Mouse (Mus musculus): Measurements from ENCODE around the gene Pi16.
"Not testable (repeated sequence)": the region's sequence is repeated elsewhere in the genome, so short reads cannot be mapped to it uniquely, and the experiment has no call there.

The Pi16 gene

GRCm38 (mm10) chr17:29330221-29330620 lies 12.7 kb downstream of the Pi16 start:
- DNase-seq (ENCODE audit: extremely low spot score, low read depth, low spot score): no peak

DNA sequence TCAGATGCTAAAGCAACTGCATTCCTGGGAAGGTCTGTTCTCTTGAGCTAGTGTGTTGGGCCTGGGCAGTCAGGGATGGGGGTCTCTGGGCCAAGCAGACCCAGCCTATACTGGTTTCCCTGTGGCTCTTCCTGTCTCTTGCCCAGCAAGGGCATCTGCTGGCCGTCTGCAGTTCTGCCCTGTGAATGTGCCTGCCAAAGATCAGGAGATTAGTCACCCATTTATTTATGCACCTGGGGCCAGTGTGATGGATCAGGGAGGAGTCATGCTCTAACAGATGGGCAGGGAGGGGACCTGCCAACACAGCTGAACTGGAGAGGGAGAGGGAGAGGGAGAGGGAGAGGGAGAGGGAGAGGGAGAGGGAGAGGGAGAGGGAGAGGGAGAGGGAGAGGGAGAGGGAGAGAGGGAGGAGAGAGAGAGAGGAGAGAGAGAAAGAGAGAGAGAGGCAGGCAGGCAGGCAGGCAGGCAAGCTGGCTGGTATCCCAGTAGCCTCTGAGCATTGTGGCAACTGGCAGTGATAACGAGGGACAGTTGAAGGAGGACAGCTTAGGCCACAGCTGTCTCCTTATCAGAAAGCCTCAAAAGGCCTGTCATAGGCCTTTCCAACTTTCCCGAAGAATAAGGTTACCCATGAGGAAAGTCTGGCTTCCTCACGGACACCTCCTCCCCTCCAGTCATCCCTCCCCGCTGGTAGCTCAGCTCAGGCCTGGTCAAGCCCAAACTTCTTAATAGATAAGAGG lies 13.4 kb downstream of the Pi16 start:
- DNase-seq (ENCODE audit: extremely low spot score, low read depth, low spot score): no peak

DNA sequence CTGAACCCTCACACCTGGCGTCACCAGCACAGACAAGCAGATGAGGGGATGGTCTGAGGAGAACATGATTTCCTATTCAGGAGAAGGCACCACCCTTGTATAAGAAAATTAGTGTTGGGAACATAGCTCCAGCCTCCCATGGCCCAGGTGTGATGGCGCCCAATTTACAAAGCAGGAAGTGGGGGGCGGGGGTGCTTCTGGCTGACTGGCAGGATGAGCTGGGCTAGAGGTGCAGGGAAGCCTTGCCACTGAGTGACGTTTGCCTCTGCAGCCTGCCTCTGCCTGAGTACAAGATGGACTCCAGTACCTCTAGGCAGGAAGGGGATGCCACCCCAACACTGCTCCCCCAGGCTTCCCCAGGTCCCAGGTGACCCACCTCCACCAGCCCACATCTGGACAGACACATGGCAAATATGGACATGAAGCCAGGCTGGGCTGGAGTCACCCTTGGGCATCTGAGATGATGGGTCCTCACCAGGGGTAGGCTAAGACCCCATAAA lies 14.8 kb downstream of the Pi16 start:
- no peak for DNase-seq (ENCODE audit: extremely low spot score, low read depth, low spot score)

DNA sequence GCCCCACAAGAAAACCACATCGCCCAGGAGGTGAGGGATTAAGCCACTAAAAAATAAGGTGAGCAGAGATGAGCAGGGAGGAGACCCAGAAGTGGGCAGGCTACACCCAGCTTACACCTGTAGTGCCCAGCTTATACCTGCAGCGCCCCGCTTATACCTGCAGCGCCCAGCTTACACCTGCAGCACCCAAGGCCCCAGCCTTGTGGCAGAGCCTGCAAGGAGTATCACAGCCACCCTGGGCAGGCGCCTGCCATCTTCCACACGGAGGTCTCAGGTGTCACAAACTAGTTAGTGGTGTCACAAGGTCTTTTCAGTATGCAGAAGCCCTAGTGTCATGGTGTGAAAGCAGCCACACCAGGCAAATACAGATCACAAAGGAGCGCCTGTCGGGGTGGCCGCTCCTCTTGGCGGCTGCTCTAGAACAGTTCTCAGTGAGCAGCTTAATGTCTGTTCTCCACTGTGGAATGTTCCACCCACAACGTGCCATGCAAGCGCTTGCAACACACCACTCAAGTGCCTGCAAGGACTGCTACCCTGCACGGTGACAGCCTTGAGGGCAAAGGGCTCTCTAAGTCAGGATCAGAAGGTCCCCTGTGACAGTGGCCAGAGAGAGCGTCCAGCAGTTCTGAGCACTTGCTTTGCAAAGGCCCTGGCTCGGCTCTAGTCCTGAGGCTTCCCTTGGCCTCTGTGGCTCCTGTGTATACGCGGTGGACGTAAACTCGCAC lies 18.9 kb downstream of the Pi16 start:
- no peak for DNase-seq (ENCODE audit: extremely low spot score, low read depth, low spot score)

- no peak for DNase-seq (ENCODE audit: extremely low spot score, low read depth, low spot score)
Observed at GRCm38 (mm10) chr17:29337979-29338823, 20.7 kb downstream of the Pi16 start.

DNA sequence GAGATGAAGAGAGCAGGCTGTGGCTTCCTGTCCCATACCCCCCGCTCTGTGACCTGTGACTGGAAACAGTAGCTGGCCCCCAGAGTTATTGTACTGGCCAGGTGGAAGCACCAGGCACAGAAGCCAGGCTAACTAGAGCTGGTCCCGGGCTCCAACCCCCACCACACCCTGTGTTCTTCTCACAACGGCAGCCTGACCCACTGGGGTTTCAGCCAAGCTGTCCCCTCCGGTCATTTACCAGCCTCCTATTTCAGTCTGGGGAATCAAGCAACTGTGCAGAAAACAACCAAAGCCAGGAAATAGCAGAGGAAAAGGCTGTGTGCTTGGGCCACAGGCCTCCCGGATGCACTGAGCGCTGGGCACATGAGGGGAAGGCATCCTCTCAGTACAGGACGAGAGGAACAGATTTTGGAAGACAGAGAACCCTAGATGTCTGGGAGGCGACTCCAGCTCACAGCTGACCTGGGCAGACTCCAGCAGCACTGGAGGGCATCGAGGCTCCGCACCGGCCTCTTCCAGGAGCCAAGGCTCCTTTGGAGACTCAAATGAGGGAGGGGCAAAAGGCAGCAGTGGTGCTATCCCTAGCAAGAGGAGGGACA lies 21.8 kb downstream of the Pi16 start:
- no peak for DNase-seq (ENCODE audit: extremely low spot score, low read depth, low spot score)

- no peak for DNase-seq (ENCODE audit: extremely low spot score, low read depth, low spot score)
Observed at GRCm38 (mm10) chr17:29340406-29341261, 23.2 kb downstream of the Pi16 start.

DNA sequence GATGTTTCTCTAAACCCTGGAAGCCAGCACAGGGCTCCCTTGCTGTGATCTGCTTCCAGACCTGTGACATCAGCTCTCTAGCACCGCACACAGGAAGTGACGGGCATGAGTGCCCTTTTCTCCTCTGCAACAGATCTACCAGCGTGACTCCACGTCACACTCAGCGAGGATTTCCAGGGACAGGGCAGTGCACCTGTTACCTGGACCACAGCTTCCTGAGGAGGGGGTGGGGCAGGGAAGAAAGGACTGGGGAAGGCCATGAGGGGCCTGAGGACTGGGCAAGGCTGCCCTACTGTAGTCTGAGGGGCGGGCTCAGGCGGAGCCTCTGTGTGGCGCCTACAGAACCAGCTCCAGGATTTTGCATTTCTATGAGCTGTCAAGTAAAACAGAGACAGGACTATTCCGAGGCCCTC lies 24.1 kb downstream of the Pi16 start:
- no peak for DNase-seq (ENCODE audit: extremely low spot score, low read depth, low spot score)

DNA sequence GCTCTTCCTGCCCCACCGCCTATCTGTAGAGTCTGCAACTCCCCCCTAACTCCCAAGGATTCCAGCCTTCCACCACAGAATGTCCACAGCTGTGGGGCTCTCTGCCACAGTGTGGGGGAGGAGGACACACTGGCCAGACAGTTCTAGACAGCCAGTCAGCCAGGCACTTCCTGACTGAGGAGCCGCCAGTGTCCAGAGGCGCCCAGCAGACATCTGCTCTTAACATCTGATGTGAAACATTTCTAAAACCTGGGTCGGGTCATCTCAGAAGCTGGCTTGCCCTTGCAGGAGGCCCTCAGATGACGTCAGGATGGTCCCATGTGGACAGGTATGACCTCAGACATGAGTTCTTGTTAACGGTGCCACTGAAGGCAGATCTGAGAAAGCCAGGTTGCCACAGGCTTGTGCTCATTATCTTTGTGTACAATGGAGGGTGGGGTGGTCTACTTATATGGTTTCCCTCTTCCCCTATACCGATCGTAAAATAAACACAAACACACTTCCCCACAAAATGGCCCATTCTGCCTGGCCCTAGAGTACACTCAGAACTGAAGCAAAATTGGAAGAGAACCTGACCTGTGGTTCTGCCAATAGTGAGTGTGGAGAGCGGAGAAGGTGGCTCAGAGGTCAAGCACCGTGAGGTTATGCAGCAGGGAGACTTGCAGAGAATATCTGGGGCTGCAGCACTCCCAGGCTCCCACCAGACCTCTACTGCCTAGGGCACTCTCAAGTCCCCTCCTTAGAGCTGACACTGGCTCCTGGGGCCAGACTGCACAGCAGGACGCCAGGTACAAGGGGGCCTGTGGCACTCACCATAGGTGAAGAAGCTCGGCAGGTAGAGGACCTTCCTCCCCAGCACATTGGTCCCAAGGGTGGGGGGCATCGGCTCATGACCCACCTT lies 24.8 kb downstream of the Pi16 start:
- DNase-seq (ENCODE audit: extremely low spot score, low read depth, low spot score): no peak

DNA sequence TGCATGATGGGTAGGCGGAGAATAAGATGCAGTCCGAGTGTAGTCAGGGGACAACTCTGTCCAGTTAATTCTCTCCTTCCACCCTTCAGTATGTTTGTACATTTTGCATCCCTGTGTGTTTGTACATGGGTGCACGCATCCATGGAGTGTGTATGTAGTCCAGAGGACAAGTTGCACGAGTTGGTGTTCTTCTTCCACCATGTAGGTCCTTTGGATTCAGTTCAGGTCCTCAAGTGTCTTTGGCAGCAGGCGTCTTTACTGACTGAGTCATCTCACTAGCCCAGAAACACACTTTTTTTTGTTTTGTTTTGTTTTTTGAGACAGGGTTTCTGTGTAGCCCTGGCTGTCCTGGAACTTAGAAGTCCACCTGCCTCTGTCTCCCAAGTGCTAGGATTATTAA lies 25.8 kb downstream of the Pi16 start:
- no peak for DNase-seq (ENCODE audit: extremely low spot score, low read depth, low spot score)

- DNase-seq (ENCODE audit: extremely low spot score, low read depth, low spot score): no peak
Observed at GRCm38 (mm10) chr17:29345272-29345671, 27.8 kb downstream of the Pi16 start.

GRCm38 (mm10) chr17:29346496-29347125 lies 29.1 kb downstream of the Pi16 start:
- no peak for DNase-seq (ENCODE audit: extremely low spot score, low read depth, low spot score)

DNA sequence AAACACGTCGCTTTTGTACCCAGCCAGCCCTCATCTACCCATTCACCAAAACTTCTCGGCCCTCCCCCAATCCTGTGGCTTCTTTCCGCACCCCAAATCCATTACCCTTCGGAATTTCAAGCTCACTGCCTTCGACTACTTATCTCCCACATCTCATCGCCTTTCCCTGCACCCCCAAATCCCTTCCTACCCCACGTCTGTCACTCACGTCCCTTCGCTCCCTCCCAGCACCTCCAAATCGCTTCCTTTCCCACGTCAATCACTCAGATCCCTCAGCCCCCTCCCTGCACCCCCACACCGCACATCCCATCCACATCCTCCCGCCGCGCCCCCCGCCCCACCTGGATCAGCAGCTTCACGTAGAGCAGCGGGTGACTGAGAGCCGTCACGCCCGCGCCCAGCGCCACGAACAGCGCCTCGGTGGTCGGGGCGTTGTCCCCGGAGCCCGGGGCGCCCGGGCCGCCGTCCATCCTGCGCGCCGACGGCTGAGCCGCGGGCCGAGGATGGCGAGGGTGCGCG lies 29.7 kb downstream of the Pi16 start:
- DNase-seq (ENCODE audit: extremely low spot score, low read depth, low spot score): no peak

GRCm38 (mm10) chr17:29347645-29348256 lies 30.3 kb downstream of the Pi16 start, which contains the start of gene Mtch1:
Gene Mtch1 (minus strand): TSS chr17:29347934.
- peak; percentile 83 for DNase-seq (ENCODE audit: extremely low spot score, low read depth, low spot score)

- no peak for DNase-seq (ENCODE audit: extremely low spot score, low read depth, low spot score)
Observed at GRCm38 (mm10) chr17:29348996-29349395, 31.5 kb downstream of the Pi16 start.

DNA sequence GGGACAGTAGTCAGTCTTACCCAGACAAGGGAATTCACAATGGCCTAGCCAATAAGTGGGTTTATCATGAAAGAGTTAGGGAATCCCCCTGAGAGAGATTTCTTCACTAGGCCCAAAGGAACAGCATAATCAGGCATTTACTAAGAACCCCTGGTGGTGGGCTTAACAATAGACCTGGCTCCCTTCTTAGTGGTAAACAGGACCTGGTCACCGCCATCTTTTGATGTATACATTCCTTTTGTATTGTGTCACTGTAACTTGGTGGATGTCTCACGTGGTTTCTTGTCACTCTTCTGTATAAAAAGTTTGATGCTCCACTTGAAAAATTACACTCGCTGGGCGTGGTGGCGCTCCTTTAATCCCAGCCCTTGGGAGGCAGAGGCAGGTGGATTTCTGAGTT lies 33.6 kb downstream of the Pi16 start:
- DNase-seq (ENCODE audit: extremely low spot score, low read depth, low spot score): not testable (repeated sequence)

- DNase-seq (ENCODE audit: extremely low spot score, low read depth, low spot score): no peak
Observed at GRCm38 (mm10) chr17:29355461-29355840, 38.0 kb downstream of the Pi16 start.
